Mouse (Mus musculus): ENCODE data around the gene Fam20a.

- TF ChIP-seq CTCF (IDR thresholded peaks at IDR 0.05; ENCODE audit: insufficient read depth, low read length) (no peak), POLR2A (IDR thresholded peaks at IDR 0.05; ENCODE audit: borderline replicate concordance, extremely low read depth, low read depth, low read length) (peak; percentile 26; the same call in 1 of the 2 replicates)
These were observed at the start of gene Fam20a for GRCm38 (mm10) chr11:109721781-109722446.
